In genomic region chr11:97315504-97316503, GRCm38 (mm10) we compare ENCODE assay signal across 7 mouse cellular contexts. TPM values are rescaled to one million over a fixed set of nuclear protein-coding genes. Genes with fewer than 3 reads are reported as not detected.
A peak's percentile ranks its signal among the peaks of the same experiment; 100 is the strongest.
DNase-seq lines count a peak whose midpoint lies in the region; ATAC-seq lines count a peak whose summit lies in the region.

TSS of gene Mrpl45 (plus strand) at chr11:97315716.

- peak within 1 kb of the TSS; percentile 55 for H3K4me2 ChIP-seq in midbrain, embryonic 13.5 days (replicated peaks)

- peaks cover 32% of the 10 kb centered on the region for H3K36me3 ChIP-seq in embryonic facial prominence, embryonic 10.5 days (replicated peaks)
- peaks cover 33% of the 10 kb centered on the region for H3K36me3 ChIP-seq in limb, embryonic 10.5 days
- H3K36me3 ChIP-seq in midbrain, embryonic 13.5 days = no peaks in the 10 kb centered on the region

- peak within 1 kb of the TSS; percentile 87 for H3K27ac ChIP-seq in embryonic facial prominence, embryonic 10.5 days (replicated peaks)
- H3K27ac ChIP-seq in limb, embryonic 10.5 days = peak within 1 kb of the TSS; percentile 87
- H3K27ac ChIP-seq in midbrain, embryonic 13.5 days = peak within 1 kb of the TSS; percentile 70

- H3K9me3 ChIP-seq in embryonic facial prominence, embryonic 10.5 days = no peaks in the 10 kb centered on the region
- H3K9me3 ChIP-seq in limb, embryonic 10.5 days (replicated peaks) = no peaks in the 10 kb centered on the region
- H3K9me3 ChIP-seq in midbrain, embryonic 13.5 days = no peaks in the 10 kb centered on the region

- peak; percentile 99 for DNase-seq in adrenal gland, postnatal 10 days
- DNase-seq in embryonic facial prominence, embryonic 10.5 days (ENCODE audit: low spot score) = peak; percentile 99
- DNase-seq in kidney, adult 11 months = peak; percentile 99
- DNase-seq in limb, embryonic 10.5 days (ENCODE audit: low spot score) = peak; percentile 100
- peak; percentile 99 for DNase-seq in spleen, adult 12 weeks (ENCODE audit: low spot score)

- H3K4me3 ChIP-seq in embryonic facial prominence, embryonic 10.5 days = peak within 1 kb of the TSS; percentile 69
- peak within 1 kb of the TSS; percentile 70 for H3K4me3 ChIP-seq in limb, embryonic 10.5 days
- peak within 1 kb of the TSS; percentile 54 for H3K4me3 ChIP-seq in midbrain, embryonic 13.5 days (replicated peaks)

- ATAC-seq in granulocyte monocyte progenitor cell, adult 5-6 weeks (replicated peaks; ENCODE audit: poor library complexity, severe bottlenecking) = peak; percentile 97
- peak; percentile 95 for ATAC-seq in midbrain, embryonic 13.5 days

- peaks cover 21% of the 10 kb centered on the region for H3K4me1 ChIP-seq in embryonic facial prominence, embryonic 10.5 days
- H3K4me1 ChIP-seq in limb, embryonic 10.5 days = peaks cover 15% of the 10 kb centered on the region
- H3K4me1 ChIP-seq in midbrain, embryonic 13.5 days (replicated peaks) = peaks cover 13% of the 10 kb centered on the region

- 0 out of 2 replicates have a peak, but pooled peaks cover 10% of the 10 kb centered on the region for H3K27me3 ChIP-seq in embryonic facial prominence, embryonic 10.5 days (replicated peaks; ENCODE audit: low read depth, poor library complexity, severe bottlenecking)
- H3K27me3 ChIP-seq in limb, embryonic 10.5 days (ENCODE audit: low read depth, poor library complexity, severe bottlenecking) = peaks cover 4% of the 10 kb centered on the region
- no peaks in the 10 kb centered on the region for H3K27me3 ChIP-seq in midbrain, embryonic 13.5 days

- under 1% methylated on average over 50 of the region's 50 CpGs for WGBS in embryonic facial prominence, embryonic 10.5 days
- under 1% methylated on average over 50 of the region's 50 CpGs for WGBS in limb, embryonic 10.5 days
- under 1% methylated on average over 50 of the region's 50 CpGs for WGBS in midbrain, embryonic 13.5 days

- H3K9ac ChIP-seq in midbrain, embryonic 13.5 days (replicated peaks) = peak within 1 kb of the TSS; percentile 70

RNA-seq across cellular contexts. Expression of gene Mrpl45, which starts in this region (rescaled TPM):
- total RNA-seq in adrenal gland, postnatal 10 days (2021) = 10 to 100 TPM; 40.1 to 52.8 TPM
- 65.7 and 67.0 TPM in 2 replicates for polyA plus RNA-seq in embryonic facial prominence, embryonic 10.5 days (2016; fragmentation: Nextera tagmentation; extraction: Ambion mirVana)
- total RNA-seq in granulocyte monocyte progenitor cell, adult 5-6 weeks (2014; fragmentation: Nextera tagmentation) = 26.6 and 36.0 TPM in 2 replicates
- 25.7 and 26.6 TPM in 2 replicates for total RNA-seq in granulocyte monocyte progenitor cell, adult 5-6 weeks (2017)
- polyA plus RNA-seq in limb, embryonic 10.5 days (2016; fragmentation: Nextera tagmentation; extraction: Ambion mirVana) = 64.9 and 66.1 TPM in 2 replicates
- polyA plus RNA-seq in midbrain, embryonic 13.5 days (2015; fragmentation: Nextera tagmentation; extraction: Ambion mirVana) = 39.6 and 46.4 TPM in 2 replicates

Comparison
In these comparisons a context has a peak if more than half of its experiments do, and no peak if none do; other contexts are left out.
1. Peak in every context shown above with its lines: DNase-seq, ATAC-seq, H3K4me3 ChIP-seq and H3K27ac ChIP-seq.